Mouse (Mus musculus) bone marrow, adult 2 months (tissue): ENCODE measurements around the gene Zfp513.

Experiments
- CTCF ChIP-seq: fragments of 200-500 bp; IDR thresholded peaks from 2 replicates; pipeline ENCODE4 v1.5.1; 2011; ENCODE audit warnings: low read length, control low read depth; ENCODE audit not compliant: control insufficient read depth, insufficient read depth
- POLR2A ChIP-seq: fragments of 200-500 bp; IDR thresholded peaks from 2 replicates; pipeline ENCODE4 v1.6.1; 2011; ENCODE audit warnings: low read depth, mild to moderate bottlenecking, control low read depth, low read length, borderline replicate concordance; ENCODE audit not compliant: control insufficient read depth

DNA sequence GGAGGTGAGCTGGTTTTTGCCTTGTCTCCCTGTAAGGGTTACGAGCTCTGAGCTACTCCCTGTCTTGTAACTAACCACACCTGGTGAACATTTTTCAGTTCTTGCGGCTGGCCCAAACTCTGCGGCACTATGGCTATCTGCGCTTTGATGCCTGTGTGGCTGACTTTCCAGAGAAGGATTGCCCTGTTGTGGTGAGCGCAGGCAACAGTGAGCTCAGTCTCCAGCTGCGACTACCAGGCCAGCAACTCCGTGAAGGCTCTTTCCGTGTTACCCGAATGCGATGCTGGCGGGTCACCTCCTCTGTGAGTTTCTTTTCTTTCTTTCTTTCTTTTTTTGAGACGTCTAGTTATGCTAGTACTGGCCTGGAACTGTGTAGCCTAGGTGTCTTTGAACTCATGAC is 5.0 kb downstream of the Zfp513 start:
- TF ChIP-seq POLR2A (no peak), CTCF (no peak)
